Mouse (Mus musculus) kidney, adult 2 months (tissue): ENCODE data around the gene Iqcf1. TPM values are rescaled to one million over a fixed set of nuclear protein-coding genes. Genes with fewer than 3 reads are reported as not detected.
A peak's percentile ranks its signal among the peaks of the same experiment; 100 is the strongest.

Source experiments
- DNase-seq: peaks from one replicate; pipeline ENCODE4 v3.0.0; 2021
- H3K27ac ChIP-seq: fragments of 200-500 bp; 2 replicates; pipeline ENCODE4 v1.5.1; 2012; ENCODE audit warnings: low read depth, low read length, control low read depth, inconsistent platforms; ENCODE audit not compliant: insufficient read depth
- H3K27me3 ChIP-seq: fragments of 200-500 bp; replicated peaks from 2 replicates; pipeline ENCODE4 v1.6.1; 2012; ENCODE audit warnings: mild to moderate bottlenecking, moderate library complexity, low read length, inconsistent platforms; ENCODE audit not compliant: control insufficient read depth, insufficient read depth
- H3K36me3 ChIP-seq: fragments of 200-500 bp; 2 replicates; pipeline ENCODE4 v1.6.1; 2012; ENCODE audit warnings: mild to moderate bottlenecking, moderate library complexity, low read length, inconsistent platforms; ENCODE audit not compliant: control insufficient read depth, insufficient read depth
- H3K4me1 ChIP-seq: fragments of 200-500 bp; 2 replicates; pipeline ENCODE4 v1.6.1; 2011; ENCODE audit warnings: low read length; ENCODE audit not compliant: control insufficient read depth, insufficient read depth
- H3K4me3 ChIP-seq: fragments of 200-500 bp; 2 replicates; pipeline ENCODE4 v1.5.1; 2011; ENCODE audit warnings: mild to moderate bottlenecking, low read depth, low read length, control low read depth; ENCODE audit not compliant: insufficient read depth
- CTCF ChIP-seq: fragments of 200-500 bp; conservative IDR thresholded peaks from 2 replicates; pipeline ENCODE4 v1.5.1; 2011; ENCODE audit warnings: low read depth, mild to moderate bottlenecking, control low read depth, low read length, moderate library complexity, mixed read lengths; ENCODE audit not compliant: insufficient read depth, insufficient read length
- POLR2A ChIP-seq: fragments of 200-500 bp; IDR thresholded peaks from one replicate; pipeline ENCODE4 v1.6.1; 2011; ENCODE audit warnings: low read depth, low read length, control low read depth
- WGBS: fragments of 180-500 bp; shearing (Covaris S2); methylation state at CpG from one replicate; pipeline ENCODE4 v1.1.7; 2018; 5-methylcytosine and 5-hydroxymethylcytosine counted together
- polyA plus RNA-seq: library from polyadenylated mRNA; depleted of rRNA; stranded (reverse); fragments of >200 nt; gene quantifications from 2 replicates; pipeline ENCODE4 v1.2.3, GENCODE M21; 2012

The Iqcf1 gene
- polyA plus RNA-seq, 1 experiment = not detected

DNA sequence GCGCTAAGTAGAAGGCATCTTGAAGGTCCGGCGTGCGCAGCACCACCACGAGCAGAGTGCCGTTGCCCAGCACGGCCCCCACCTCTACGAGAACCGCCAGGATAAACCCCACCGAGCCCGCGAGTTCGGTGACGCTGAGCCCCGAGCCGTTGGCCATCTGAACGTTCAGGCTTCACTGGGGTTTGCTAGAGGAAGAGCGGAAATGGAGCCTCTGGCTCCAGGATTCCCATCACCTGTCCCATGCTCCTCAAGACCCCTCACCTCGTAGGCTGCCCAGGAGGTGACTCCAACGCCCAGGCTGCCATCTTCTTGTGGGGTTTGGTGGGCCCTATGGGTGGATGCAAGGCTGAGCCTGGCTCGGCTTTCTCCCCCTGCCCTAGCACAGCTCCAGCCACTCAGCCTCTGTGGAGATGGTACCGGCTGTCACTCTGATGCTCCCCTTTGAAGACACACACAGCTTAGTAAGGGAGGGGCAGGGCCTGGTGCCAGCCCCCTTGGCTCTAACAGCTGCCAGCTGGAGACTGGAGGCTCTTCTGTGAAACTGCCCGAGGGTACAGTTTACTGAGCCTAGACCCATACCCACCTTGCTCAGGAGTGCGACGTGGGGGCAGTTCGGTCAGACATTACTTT, 34.1 kb upstream of the Iqcf1 start, which contains the start of gene Gpr62:
Gene Gpr62, minus strand, starts transcription at position 368 of the 630 bp plus-strand sequence.
- Histone ChIP-seq H3K27ac (no peak within 1 kb of the TSS), H3K27me3 (no peaks in the 10 kb centered on the region), H3K4me1 (no peaks in the 10 kb centered on the region), H3K36me3 (no peaks in the 10 kb centered on the region), H3K4me3 (peak within 1 kb of the TSS; percentile 61)
- 23% methylated on average over 26 of the region's 26 CpGs for whole genome bisulfite sequencing
- no peak for TF ChIP-seq CTCF
- no peak for TF ChIP-seq POLR2A
- DNase-seq = no peak

DNA sequence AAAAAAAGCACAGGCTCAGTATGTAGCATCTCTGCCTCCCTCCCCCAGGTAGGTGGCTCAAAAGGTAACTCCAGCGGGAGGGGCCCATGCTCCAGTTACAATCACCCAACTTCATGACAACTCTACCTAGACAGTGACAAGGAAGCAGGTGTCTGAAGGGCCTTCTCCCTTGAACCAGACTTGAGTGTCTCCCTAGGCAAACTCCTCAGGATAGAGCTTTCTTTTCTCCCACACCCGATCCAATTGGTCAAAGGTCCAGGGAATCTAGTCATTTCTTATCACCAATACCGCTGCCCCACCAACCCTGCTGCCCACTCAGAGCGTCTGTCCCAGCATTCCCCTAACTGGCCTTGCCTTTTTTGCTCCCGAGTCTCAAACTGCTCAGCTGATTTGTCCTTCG, 33.0 kb upstream of the Iqcf1 start:
- Histone ChIP-seq H3K36me3 (no peaks in the 10 kb centered on the region), H3K27ac (no peak overlapping the region)
- WGBS = 89% methylated on average over 6 of the region's 6 CpGs

GRCm38 (mm10) chr9:106467746-106468145, 32.0 kb upstream of the Iqcf1 start:
- TF ChIP-seq POLR2A = no peak
- TF ChIP-seq CTCF = no peak
- WGBS = 94% methylated on average over 7 of the region's 7 CpGs
- DNase-seq = no peak
- Histone ChIP-seq H3K27ac (no peak overlapping the region), H3K4me3 (no peak overlapping the region), H3K27me3 (no peaks in the 10 kb centered on the region), H3K36me3 (no peaks in the 10 kb centered on the region), H3K4me1 (no peaks in the 10 kb centered on the region)

More for the DNA sequence above, 33.0 kb upstream of the Iqcf1 start:
- H3K4me1 ChIP-seq = no peaks in the 10 kb centered on the region
- DNase-seq = no peak
- H3K27me3 ChIP-seq = no peaks in the 10 kb centered on the region
- no peak overlapping the region for H3K4me3 ChIP-seq
- TF ChIP-seq POLR2A (no peak), CTCF (no peak)

GRCm38 (mm10) chr9:106469317-106469716, 30.4 kb upstream of the Iqcf1 start:
- Histone ChIP-seq H3K27ac (no peak overlapping the region), H3K27me3 (no peaks in the 10 kb centered on the region), H3K4me3 (no peak overlapping the region), H3K36me3 (no peaks in the 10 kb centered on the region), H3K4me1 (peaks cover 1% of the 10 kb centered on the region; the same call in 1 of the 2 replicates)
- WGBS = 54% methylated on average over 6 of the region's 6 CpGs
- TF ChIP-seq CTCF = peak; percentile 28; the same call in 1 of the 2 replicates
- no peak for TF ChIP-seq POLR2A
- no peak for DNase-seq

DNA sequence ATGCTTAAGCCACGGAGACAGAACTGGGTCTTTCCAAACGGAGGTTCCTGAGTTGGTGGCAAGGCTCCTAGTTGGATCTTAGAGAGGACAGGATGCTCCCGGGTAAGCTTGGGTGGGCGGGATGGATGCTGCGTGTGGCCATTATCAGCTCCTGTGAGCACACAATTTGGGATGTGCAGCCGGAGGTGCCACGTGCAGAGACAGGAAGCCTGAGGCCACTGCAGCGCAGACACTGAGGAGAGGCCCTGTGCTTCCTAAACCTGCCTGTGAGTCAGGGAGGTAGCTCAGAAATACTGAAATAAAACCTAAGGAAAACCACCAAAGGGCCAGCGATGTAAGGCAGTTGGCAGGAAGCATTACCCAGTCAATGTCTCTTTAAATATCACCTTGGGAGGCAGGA, 30.0 kb upstream of the Iqcf1 start:
- Histone ChIP-seq H3K27me3 (no peaks in the 10 kb centered on the region), H3K4me3 (no peak overlapping the region), H3K36me3 (no peaks in the 10 kb centered on the region), H3K27ac (no peak overlapping the region), H3K4me1 (peaks cover 3% of the 10 kb centered on the region; the same call in 1 of the 2 replicates)
- no peak for TF ChIP-seq CTCF
- DNase-seq = no peak
- WGBS = 68% methylated on average over 9 of the region's 9 CpGs

DNA sequence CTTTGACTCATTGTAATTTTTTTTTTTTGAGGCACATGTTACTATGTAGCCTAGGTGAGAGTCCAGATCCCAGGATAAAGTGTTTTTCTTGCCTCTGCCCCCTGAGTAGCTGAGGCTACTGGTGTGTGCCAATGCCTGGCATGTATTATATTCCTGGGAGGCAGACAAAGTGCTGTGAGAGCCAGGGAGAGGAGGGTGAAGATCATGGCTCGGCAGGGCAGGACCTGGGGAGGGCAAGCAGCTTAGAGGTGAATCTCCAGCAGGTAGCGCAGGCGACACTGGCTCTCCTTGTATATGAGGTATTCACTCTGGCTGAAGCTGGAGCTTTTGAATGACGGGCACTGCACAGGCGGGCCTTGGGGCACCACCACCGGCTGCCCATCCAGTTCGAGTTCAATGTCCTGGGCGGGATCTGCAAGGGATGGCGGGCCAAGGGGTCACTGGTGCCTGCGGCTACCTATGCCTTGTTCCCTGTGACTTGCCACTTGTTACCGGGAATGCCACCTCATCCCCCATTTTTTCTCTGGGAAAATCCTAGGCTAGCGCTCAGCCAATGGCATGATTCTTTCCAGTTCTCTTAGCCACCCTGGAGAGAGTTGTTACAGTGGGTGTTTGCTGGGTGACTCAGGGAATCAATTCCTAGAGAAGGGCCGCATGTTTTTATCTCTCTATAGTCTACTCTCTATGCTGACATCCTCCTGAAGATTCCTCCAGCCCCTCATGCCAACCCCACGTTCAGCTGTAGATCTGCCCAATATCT, 28.6 kb upstream of the Iqcf1 start:
- peak overlapping the region; percentile 13; the same call in 1 of the 2 replicates for H3K27ac ChIP-seq

GRCm38 (mm10) chr9:106471892-106472291, 27.9 kb upstream of the Iqcf1 start:
- Histone ChIP-seq H3K27me3 (no peaks in the 10 kb centered on the region), H3K27ac (peak overlapping the region; percentile 13; the same call in 1 of the 2 replicates), H3K4me1 (peaks cover 13% of the 10 kb centered on the region), H3K36me3 (no peaks in the 10 kb centered on the region), H3K4me3 (peak overlapping the region; percentile 2; the same call in 1 of the 2 replicates)
- DNase-seq = peak; percentile 81
- TF ChIP-seq CTCF (no peak), POLR2A (no peak)
- 50% methylated on average over 5 of the region's 5 CpGs for WGBS

More for the DNA sequence above, 28.6 kb upstream of the Iqcf1 start:
- DNase-seq = peak; percentile 53
- 66% methylated on average over 14 of the region's 14 CpGs for WGBS
- no peak for TF ChIP-seq CTCF
- TF ChIP-seq POLR2A = no peak
- H3K4me3 ChIP-seq = peak overlapping the region; percentile 2; the same call in 1 of the 2 replicates
- peaks cover 13% of the 10 kb centered on the region for H3K4me1 ChIP-seq
- no peaks in the 10 kb centered on the region for H3K27me3 ChIP-seq
- H3K36me3 ChIP-seq = no peaks in the 10 kb centered on the region
